Mouse (Mus musculus): ENCODE measurements around the gene 1700080E11Rik. TPM values are rescaled to one million over a fixed set of nuclear protein-coding genes. Genes with fewer than 3 reads are reported as not detected.

1700080E11Rik gene
- not detected in 2 replicates for polyA plus RNA-seq (2014; fragmentation: Nextera tagmentation; extraction: Ambion mirVana)

DNA sequence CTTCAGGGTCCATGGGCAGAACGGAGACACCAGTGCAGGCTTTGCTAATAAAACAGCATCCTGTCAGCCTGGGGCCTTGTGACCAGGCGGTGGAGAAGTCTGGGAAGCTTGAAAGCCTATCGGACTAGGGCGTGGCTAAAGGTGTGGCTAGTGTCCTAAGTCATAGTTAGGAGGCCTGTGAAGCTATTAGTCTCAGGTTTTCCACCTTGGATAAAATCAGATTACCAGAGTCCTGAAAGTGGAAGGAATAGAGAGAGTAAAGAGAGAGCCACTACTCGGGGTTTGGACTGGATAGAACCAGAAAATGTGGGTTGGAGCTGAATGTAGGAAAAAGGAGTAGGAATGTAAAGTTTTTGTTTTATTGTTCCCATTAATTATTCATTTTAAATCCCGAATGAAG, at the start of gene 1700080E11Rik:
Gene 1700080E11Rik (minus strand): TSS at position 101 of the 400 bp plus-strand sequence.
- WGBS = 84% methylated on average over 6 of the region's 6 CpGs
- Histone ChIP-seq H3K9me3 (ENCODE audit: control insufficient read depth, low read length) (no peaks in the 10 kb centered on the region), H3K9ac (ENCODE audit: low read length) (no peak within 1 kb of the TSS), H3K4me3 (ENCODE audit: low read depth, low read length) (no peak within 1 kb of the TSS), H3K4me1 (ENCODE audit: control insufficient read depth, insufficient read depth, low read length) (no peaks in the 10 kb centered on the region), H3K36me3 (ENCODE audit: control insufficient read depth, insufficient read depth, low read length) (no peaks in the 10 kb centered on the region), H3K4me2 (ENCODE audit: low read depth, severe bottlenecking) (no peak within 1 kb of the TSS), H3K27ac (replicated peaks; ENCODE audit: low read depth, low read length) (no peak within 1 kb of the TSS), H3K27me3 (ENCODE audit: control insufficient read depth, insufficient read depth, low read length) (no peaks in the 10 kb centered on the region)
- ATAC-seq (ENCODE audit: insufficient number of reproducible peaks, low FRiP score, low TSS enrichment, low read depth) = no peak
- no peak for DNase-seq (ENCODE audit: low spot score)

DNA sequence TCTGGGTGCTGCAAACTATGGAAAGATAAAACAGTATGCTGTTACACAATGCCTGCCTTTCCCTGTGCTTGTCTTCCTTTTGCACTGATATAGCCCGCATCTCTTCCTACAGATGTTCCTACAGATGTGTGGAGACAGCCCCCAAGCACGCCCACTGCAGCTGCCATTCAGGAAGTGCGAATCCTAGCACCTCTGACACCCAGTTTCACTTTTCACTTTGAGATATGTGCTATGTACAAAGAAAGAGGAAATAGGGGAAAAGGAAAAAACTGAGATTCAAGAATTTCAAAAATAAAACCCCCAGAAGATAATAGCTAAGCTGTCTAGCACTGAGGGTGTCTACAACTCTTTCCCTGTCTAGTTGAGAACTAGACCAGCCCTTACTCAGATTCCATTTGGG, 41.8 kb upstream of the 1700080E11Rik start:
- H3K36me3 ChIP-seq (ENCODE audit: control insufficient read depth, insufficient read depth, low read length) = no peaks in the 10 kb centered on the region
- ATAC-seq (ENCODE audit: insufficient number of reproducible peaks, low FRiP score, low TSS enrichment, low read depth) (no peak), DNase-seq (ENCODE audit: low spot score) (no peak)
- H3K27me3 ChIP-seq (ENCODE audit: control insufficient read depth, insufficient read depth, low read length) = no peaks in the 10 kb centered on the region
- WGBS = 85% methylated on average over 3 of the region's 3 CpGs
- H3K4me3 ChIP-seq (ENCODE audit: low read depth, low read length) = no peak overlapping the region
- H3K4me1 ChIP-seq (ENCODE audit: control insufficient read depth, insufficient read depth, low read length) = no peaks in the 10 kb centered on the region
- no peak overlapping the region for H3K9ac ChIP-seq (ENCODE audit: low read length)
- no peak overlapping the region for H3K4me2 ChIP-seq (ENCODE audit: low read depth, severe bottlenecking)
- H3K9me3 ChIP-seq (ENCODE audit: control insufficient read depth, low read length) = no peaks in the 10 kb centered on the region
- H3K27ac ChIP-seq (replicated peaks; ENCODE audit: low read depth, low read length) = no peak overlapping the region

DNA sequence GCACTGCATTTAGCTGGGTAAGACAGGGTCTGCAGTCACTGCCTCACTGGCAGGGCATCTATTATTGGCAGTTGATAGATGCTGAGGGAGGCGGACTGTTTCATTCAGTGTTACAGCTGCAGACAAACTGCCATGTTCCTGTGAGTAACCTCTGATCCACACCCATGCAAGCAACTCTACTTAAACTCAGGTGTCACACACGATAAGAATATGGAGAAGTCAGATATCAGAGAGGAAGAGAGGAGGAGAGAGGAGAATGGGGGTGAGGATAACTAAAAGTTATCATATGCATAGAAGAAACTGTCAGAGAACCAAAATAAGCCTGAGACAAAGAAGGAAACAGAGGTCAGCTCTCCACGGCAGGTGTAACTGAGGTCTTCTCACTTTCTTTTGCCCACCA, 37.5 kb upstream of the 1700080E11Rik start:
- WGBS = 90% methylated on average over 3 of the region's 3 CpGs
- Histone ChIP-seq H3K27me3 (ENCODE audit: control insufficient read depth, insufficient read depth, low read length) (no peaks in the 10 kb centered on the region), H3K9me3 (ENCODE audit: control insufficient read depth, low read length) (no peaks in the 10 kb centered on the region), H3K27ac (replicated peaks; ENCODE audit: low read depth, low read length) (no peak overlapping the region), H3K4me3 (ENCODE audit: low read depth, low read length) (no peak overlapping the region), H3K36me3 (ENCODE audit: control insufficient read depth, insufficient read depth, low read length) (no peaks in the 10 kb centered on the region), H3K9ac (ENCODE audit: low read length) (no peak overlapping the region), H3K4me2 (ENCODE audit: low read depth, severe bottlenecking) (no peak overlapping the region), H3K4me1 (ENCODE audit: control insufficient read depth, insufficient read depth, low read length) (no peaks in the 10 kb centered on the region)
- ATAC-seq (ENCODE audit: insufficient number of reproducible peaks, low FRiP score, low TSS enrichment, low read depth) (no peak), DNase-seq (ENCODE audit: low spot score) (no peak)

DNA sequence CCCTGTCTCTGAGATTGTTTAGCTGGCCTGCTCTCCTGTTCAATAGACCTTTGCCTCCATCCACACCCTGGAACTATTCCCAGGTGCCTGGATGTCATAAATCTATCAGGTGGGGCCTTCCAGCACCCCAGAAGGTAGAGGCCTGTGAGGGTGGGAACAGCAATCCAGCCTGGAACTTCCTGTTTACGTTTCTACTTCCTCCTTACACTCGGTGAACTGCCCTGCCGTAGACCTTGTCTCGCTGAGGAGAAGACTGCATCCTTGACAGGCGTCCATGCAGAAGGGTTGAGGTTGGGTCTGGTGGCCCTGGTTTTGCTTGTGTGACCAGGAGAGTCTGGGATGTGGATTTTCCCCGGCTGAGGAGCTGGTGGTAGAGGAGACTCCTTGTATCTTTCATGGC, 5.7 kb downstream of the 1700080E11Rik start:
- Histone ChIP-seq H3K4me2 (ENCODE audit: low read depth, severe bottlenecking) (no peak overlapping the region), H3K9me3 (ENCODE audit: control insufficient read depth, low read length) (no peaks in the 10 kb centered on the region)
- 86% methylated on average over 6 of the region's 6 CpGs for WGBS

DNA sequence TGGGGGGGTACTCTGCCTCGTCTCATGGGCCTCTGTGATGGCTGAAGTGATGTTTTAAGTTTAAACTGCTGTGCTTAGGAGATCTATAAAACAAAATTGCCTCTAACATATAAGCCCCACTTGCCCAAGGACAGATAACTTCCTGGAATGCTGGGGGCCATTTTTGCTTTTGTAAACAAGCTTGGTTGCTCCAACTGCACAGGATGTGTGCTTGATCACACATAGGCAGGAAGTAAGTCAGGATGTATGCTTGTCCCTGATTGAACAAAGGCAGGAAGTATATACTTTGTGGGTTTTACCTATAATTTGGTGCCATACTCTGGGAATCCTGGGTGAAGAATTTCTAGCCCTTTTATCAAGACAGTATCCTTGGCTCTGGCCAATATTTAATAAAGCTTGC, 8.5 kb downstream of the 1700080E11Rik start:
- H3K36me3 ChIP-seq (ENCODE audit: control insufficient read depth, insufficient read depth, low read length) = no peaks in the 10 kb centered on the region
- no peak overlapping the region for H3K4me2 ChIP-seq (ENCODE audit: low read depth, severe bottlenecking)
- no peaks in the 10 kb centered on the region for H3K4me1 ChIP-seq (ENCODE audit: control insufficient read depth, insufficient read depth, low read length)
- 41% methylated on average over 1 of the region's 1 CpGs for WGBS
- ATAC-seq (ENCODE audit: insufficient number of reproducible peaks, low FRiP score, low TSS enrichment, low read depth) (no peak), DNase-seq (ENCODE audit: low spot score) (no peak)
- H3K27ac ChIP-seq (replicated peaks; ENCODE audit: low read depth, low read length) = no peak overlapping the region
- H3K4me3 ChIP-seq (ENCODE audit: low read depth, low read length) = no peak overlapping the region
- no peak overlapping the region for H3K9ac ChIP-seq (ENCODE audit: low read length)
- H3K9me3 ChIP-seq (ENCODE audit: control insufficient read depth, low read length) = no peaks in the 10 kb centered on the region
- no peaks in the 10 kb centered on the region for H3K27me3 ChIP-seq (ENCODE audit: control insufficient read depth, insufficient read depth, low read length)

More for the DNA sequence above, 5.7 kb downstream of the 1700080E11Rik start:
- H3K9ac ChIP-seq (ENCODE audit: low read length) = no peak overlapping the region
- no peaks in the 10 kb centered on the region for H3K36me3 ChIP-seq (ENCODE audit: control insufficient read depth, insufficient read depth, low read length)
- H3K27ac ChIP-seq (replicated peaks; ENCODE audit: low read depth, low read length) = no peak overlapping the region
- no peaks in the 10 kb centered on the region for H3K27me3 ChIP-seq (ENCODE audit: control insufficient read depth, insufficient read depth, low read length)
- ATAC-seq (ENCODE audit: insufficient number of reproducible peaks, low FRiP score, low TSS enrichment, low read depth) = no peak
- no peaks in the 10 kb centered on the region for H3K4me1 ChIP-seq (ENCODE audit: control insufficient read depth, insufficient read depth, low read length)
- H3K4me3 ChIP-seq (ENCODE audit: low read depth, low read length) = no peak overlapping the region
- DNase-seq (ENCODE audit: low spot score) = no peak

DNA sequence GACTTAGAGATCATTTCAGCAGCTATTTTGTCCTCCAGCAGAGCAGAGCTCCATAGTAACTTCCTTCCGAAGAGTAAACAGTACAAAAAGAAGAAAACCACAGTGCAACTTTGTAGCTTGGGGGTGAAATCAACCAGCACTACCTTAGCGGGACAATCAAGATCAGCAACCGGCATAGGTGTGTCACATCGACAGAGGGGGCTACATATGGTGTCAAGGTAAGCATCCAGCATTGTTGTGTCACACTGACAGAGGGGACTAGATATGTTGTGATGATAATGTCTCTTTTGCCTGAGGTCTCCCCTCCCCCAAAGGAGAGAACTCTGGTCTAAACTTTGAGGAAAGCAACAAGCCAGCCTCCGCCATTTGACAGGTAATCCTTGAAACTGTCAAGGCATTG, 10.4 kb downstream of the 1700080E11Rik start:
- no peak overlapping the region for H3K4me3 ChIP-seq (ENCODE audit: low read depth, low read length)
- peaks cover 4% of the 10 kb centered on the region; the same call in 1 of the 2 replicates for H3K27me3 ChIP-seq (ENCODE audit: control insufficient read depth, insufficient read depth, low read length)
- H3K36me3 ChIP-seq (ENCODE audit: control insufficient read depth, insufficient read depth, low read length) = no peaks in the 10 kb centered on the region
- no peak overlapping the region for H3K4me2 ChIP-seq (ENCODE audit: low read depth, severe bottlenecking)
- H3K27ac ChIP-seq (replicated peaks; ENCODE audit: low read depth, low read length) = no peak overlapping the region
- H3K9me3 ChIP-seq (ENCODE audit: control insufficient read depth, low read length) = no peaks in the 10 kb centered on the region
- 0 out of 2 replicates have a peak, but pooled peaks cover 3% of the 10 kb centered on the region for H3K4me1 ChIP-seq (ENCODE audit: control insufficient read depth, insufficient read depth, low read length)
- H3K9ac ChIP-seq (ENCODE audit: low read length) = no peak overlapping the region
- ATAC-seq (ENCODE audit: insufficient number of reproducible peaks, low FRiP score, low TSS enrichment, low read depth) = no peak
- DNase-seq (ENCODE audit: low spot score) = no peak
- 86% methylated on average over 5 of the region's 5 CpGs for WGBS

DNA sequence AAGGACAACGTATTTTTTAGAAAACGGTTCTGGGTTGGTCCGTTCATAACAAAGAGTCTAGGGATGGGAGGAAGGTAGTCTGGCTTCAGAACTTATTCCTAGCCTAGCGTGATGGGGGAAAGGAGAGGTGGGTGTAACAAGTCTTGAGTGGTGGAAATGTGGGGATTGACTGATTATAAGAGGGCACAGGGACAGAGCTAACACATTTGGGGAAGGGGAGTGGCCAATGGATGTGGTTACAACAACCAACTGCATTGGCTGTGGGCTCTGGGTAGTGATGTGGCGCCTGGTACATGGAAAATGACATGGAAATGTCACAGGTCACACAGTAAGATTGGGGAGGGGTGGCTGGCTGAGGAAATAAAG, 12.9 kb downstream of the 1700080E11Rik start:
- ATAC-seq (ENCODE audit: insufficient number of reproducible peaks, low FRiP score, low TSS enrichment, low read depth) = no peak
- Histone ChIP-seq H3K4me3 (ENCODE audit: low read depth, low read length) (peak overlapping the region; percentile 74), H3K9ac (ENCODE audit: low read length) (no peak overlapping the region), H3K9me3 (ENCODE audit: control insufficient read depth, low read length) (no peaks in the 10 kb centered on the region), H3K27me3 (ENCODE audit: control insufficient read depth, insufficient read depth, low read length) (peaks cover 4% of the 10 kb centered on the region; the same call in 1 of the 2 replicates), H3K36me3 (ENCODE audit: control insufficient read depth, insufficient read depth, low read length) (no peaks in the 10 kb centered on the region), H3K4me2 (ENCODE audit: low read depth, severe bottlenecking) (peak overlapping the region; percentile 90), H3K4me1 (ENCODE audit: control insufficient read depth, insufficient read depth, low read length) (0 out of 2 replicates have a peak, but pooled peaks cover 3% of the 10 kb centered on the region), H3K27ac (replicated peaks; ENCODE audit: low read depth, low read length) (no peak overlapping the region)
- no peak for DNase-seq (ENCODE audit: low spot score)
- WGBS = 24% methylated on average over 5 of the region's 5 CpGs

DNA sequence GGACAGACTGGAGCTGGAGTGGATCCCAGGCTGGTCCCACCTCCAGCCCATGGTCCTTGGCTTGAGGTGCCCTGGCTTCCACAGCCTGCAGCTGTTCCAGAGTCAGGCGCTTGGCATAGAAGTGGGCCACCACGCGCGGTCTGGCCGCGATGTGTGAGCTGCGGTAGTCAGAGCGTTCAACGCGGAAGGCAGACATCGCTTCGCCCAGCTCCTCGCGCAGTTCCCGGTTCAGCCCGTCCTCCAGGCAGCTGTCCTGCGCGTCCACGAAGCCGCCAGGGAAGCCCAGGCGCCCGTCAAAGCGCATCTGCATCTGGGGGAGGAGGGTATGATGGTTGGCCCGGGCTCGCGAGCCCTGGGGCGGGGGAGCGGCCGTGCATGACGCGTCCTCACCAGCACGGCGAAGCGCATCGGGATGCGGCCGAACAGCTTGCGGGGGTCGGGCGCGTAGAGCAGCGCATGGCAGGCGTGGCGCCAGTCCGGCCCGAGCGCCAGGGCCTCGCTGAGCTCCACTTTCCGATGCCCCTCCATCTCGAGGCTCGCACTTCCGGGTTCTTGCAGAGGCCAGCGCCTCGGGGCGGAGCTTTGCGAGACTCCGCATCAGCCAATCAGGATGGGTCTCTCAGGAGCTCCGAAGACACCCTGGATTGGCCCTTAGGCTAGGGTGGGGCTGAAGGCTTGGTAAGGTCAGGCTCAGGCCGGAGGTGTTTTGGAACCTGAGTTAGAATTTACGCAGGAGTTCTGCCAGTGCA, 13.5 kb downstream of the 1700080E11Rik start, which contains the start of gene Nudt16:
Gene Nudt16 (minus strand): TSS at position 572 of the 749 bp plus-strand sequence.
- H3K4me1 ChIP-seq (ENCODE audit: control insufficient read depth, insufficient read depth, low read length) = 0 out of 2 replicates have a peak, but pooled peaks cover 3% of the 10 kb centered on the region
- WGBS = under 1% methylated on average over 60 of the region's 60 CpGs
- peak within 1 kb of the TSS; percentile 90 for H3K4me2 ChIP-seq (ENCODE audit: low read depth, severe bottlenecking)
- no peaks in the 10 kb centered on the region for H3K36me3 ChIP-seq (ENCODE audit: control insufficient read depth, insufficient read depth, low read length)
- no peak within 1 kb of the TSS for H3K27ac ChIP-seq (replicated peaks; ENCODE audit: low read depth, low read length)
- H3K9me3 ChIP-seq (ENCODE audit: control insufficient read depth, low read length) = no peaks in the 10 kb centered on the region
- peak within 1 kb of the TSS; percentile 74 for H3K4me3 ChIP-seq (ENCODE audit: low read depth, low read length)
- peaks cover 4% of the 10 kb centered on the region; the same call in 1 of the 2 replicates for H3K27me3 ChIP-seq (ENCODE audit: control insufficient read depth, insufficient read depth, low read length)
- ATAC-seq (ENCODE audit: insufficient number of reproducible peaks, low FRiP score, low TSS enrichment, low read depth) (peak; percentile 100), DNase-seq (ENCODE audit: low spot score) (peak; percentile 92)
- peak within 1 kb of the TSS; percentile 64 for H3K9ac ChIP-seq (ENCODE audit: low read length)

Measured in limb, embryonic 11.5 days (tissue).